Mouse (Mus musculus) intestine, postnatal 0 days (tissue): Measurements from ENCODE around the gene Mxd1. TPM values are rescaled to one million over a fixed set of nuclear protein-coding genes. Genes with fewer than 3 reads are reported as not detected.

ENCODE experiments used
- ATAC-seq: fragments of 200-750 bp; cut with Nextera tagmentation; 2 replicates; pipeline ENCODE4 v1.8.0; 2017; ENCODE audit warnings: mild to moderate bottlenecking, moderate TSS enrichment, moderate library complexity
- H3K27ac ChIP-seq: fragments of 300-500 bp; sonication (generic); 2 replicates; pipeline ENCODE4 v1.5.1; 2014; ENCODE audit warnings: mild to moderate bottlenecking, low read depth, low read length, moderate library complexity
- H3K27me3 ChIP-seq: fragments of 300-500 bp; sonication (generic); replicated peaks from 2 replicates; pipeline ENCODE4 v1.6.1; 2014; ENCODE audit warnings: low read length, mixed read lengths; ENCODE audit not compliant: control insufficient read depth, insufficient read depth
- H3K36me3 ChIP-seq: fragments of 300-500 bp; sonication (generic); 2 replicates; pipeline ENCODE4 v1.6.1; 2014; ENCODE audit warnings: mild to moderate bottlenecking, moderate library complexity; ENCODE audit not compliant: control insufficient read depth, insufficient read depth
- H3K4me1 ChIP-seq: fragments of 300-500 bp; sonication (generic); replicated peaks from 2 replicates; pipeline ENCODE4 v1.6.1; 2014; ENCODE audit warnings: antibody characterized with exemption, low read length, mixed read lengths; ENCODE audit not compliant: control insufficient read depth, insufficient read depth
- H3K4me2 ChIP-seq: fragments of 300-500 bp; sonication (generic); replicated peaks from 2 replicates; pipeline ENCODE4 v1.6.1; 2014; ENCODE audit warnings: low read depth, mild to moderate bottlenecking, moderate library complexity
- H3K4me3 ChIP-seq: fragments of 300-500 bp; sonication (generic); 2 replicates; pipeline ENCODE4 v1.5.1; 2014; ENCODE audit warnings: low read depth, low read length
- H3K9ac ChIP-seq: fragments of 300-500 bp; sonication (generic); 2 replicates; pipeline ENCODE4 v1.6.1; 2014; ENCODE audit warnings: mild to moderate bottlenecking, low read depth, low read length
- H3K9me3 ChIP-seq: fragments of 300-500 bp; sonication (generic); 2 replicates; pipeline ENCODE4 v1.6.1; 2016; ENCODE audit warnings: mixed run types; ENCODE audit not compliant: control insufficient read depth
- CTCF ChIP-seq: sonication (generic); IDR thresholded peaks from 2 replicates; pipeline ENCODE4 v1.5.1; 2016; ENCODE audit warnings: low read depth, mild to moderate bottlenecking, control low read depth, antibody characterized with exemption, moderate library complexity
- WGBS: fragments of 180-500 bp; shearing (Covaris S2); extraction: QIAGEN DNeasy Blood & Tissue Kit; methylation state at CpG from one replicate; pipeline ENCODE4 v1.1.7; 2014; 5-methylcytosine and 5-hydroxymethylcytosine counted together
- polyA plus RNA-seq: library from polyadenylated mRNA; unstranded; fragments of >200 nt; fragmentation: Nextera tagmentation; extraction: Ambion mirVana; gene quantifications from 2 replicates; pipeline ENCODE4 v1.2.1, GENCODE M21; 2015

Gene Mxd1
- polyA plus RNA-seq, 1 experiment from 2014 or later: 23.1 TPM

DNA sequence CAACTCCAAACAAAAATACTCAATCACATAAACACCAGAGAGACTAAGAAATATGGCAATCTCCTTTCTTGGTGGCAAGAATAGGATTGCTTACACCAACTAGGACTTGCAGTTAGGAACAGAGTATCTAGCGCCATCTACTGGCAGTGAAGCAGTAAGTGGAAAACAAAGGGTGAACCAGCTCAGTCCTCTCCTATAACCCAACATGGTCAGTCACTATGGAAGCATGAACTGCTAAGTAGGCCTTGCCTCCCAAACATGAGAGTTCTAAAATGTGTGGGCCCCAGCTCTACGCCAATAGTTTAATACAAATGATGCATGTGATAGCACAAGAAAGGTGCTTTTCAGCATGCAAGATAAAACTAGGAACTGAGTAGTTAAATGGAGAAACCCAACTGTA lies 1.9 kb upstream of the Mxd1 start:
- WGBS: 11% methylated on average over 2 of the region's 2 CpGs
- Histone ChIP-seq H3K9ac (no peak overlapping the region), H3K27ac (no peak overlapping the region), H3K4me1 (no peaks in the 10 kb centered on the region), H3K27me3 (no peaks in the 10 kb centered on the region), H3K4me3 (no peak overlapping the region), H3K36me3 (peaks cover 33% of the 10 kb centered on the region), H3K4me2 (no peak overlapping the region), H3K9me3 (no peaks in the 10 kb centered on the region)
- no peak for ATAC-seq
- TF ChIP-seq CTCF: peak; percentile 99

DNA sequence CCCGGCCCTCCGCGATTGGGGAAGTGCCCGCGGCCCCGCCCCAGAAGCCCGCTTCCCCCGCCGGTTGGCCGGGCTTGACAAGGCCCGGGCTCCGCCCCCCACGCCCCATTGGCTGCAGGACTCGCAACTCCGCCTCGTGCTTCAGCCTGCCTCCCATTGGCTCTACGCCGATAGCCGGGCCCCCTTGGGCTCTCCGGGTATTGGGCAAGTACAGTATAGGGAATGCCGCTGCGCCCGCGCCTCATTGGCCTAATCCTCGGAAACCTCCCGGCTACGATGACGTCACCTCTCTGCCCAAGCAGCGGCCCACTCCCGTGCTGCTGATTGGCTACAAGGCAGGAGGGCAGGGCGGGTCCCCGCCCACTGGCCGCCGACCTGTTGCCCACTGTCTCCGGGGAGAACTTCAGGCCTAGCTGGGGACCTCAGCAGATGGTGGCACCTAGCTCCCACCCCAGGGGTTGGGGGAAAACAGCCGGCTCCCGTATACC lies 323 bp upstream of the Mxd1 start:
- 2% methylated on average over 36 of the region's 37 CpGs for whole genome bisulfite sequencing
- peak; percentile 99 for ATAC-seq
- peaks cover 21% of the 10 kb centered on the region for H3K36me3 ChIP-seq

DNA sequence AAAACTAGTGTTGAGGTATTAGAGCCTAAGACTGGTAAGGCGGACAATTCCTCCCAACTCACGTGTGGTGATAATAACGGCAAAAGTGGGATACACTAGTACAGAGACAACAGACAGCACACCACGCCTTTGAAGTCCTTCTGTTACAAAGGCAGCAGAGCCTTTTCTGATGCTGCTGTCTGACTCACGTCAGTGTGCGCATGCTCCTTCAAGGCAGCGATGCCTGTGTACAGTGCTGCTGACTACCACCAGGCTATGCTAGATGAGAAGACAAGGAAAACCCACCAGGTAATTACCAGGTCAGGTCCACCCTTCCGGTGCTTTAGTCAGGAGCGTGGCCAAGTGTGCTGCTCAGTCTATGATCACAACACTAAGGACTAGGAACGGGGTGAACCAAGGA lies 1.9 kb downstream of the Mxd1 start:
- Histone ChIP-seq H3K4me2 (peak overlapping the region; percentile 82), H3K9ac (no peak overlapping the region), H3K4me3 (peak overlapping the region; percentile 96; the same call in 1 of the 2 replicates), H3K27ac (no peak overlapping the region), H3K4me1 (no peaks in the 10 kb centered on the region), H3K36me3 (peaks cover 37% of the 10 kb centered on the region), H3K9me3 (no peaks in the 10 kb centered on the region), H3K27me3 (no peaks in the 10 kb centered on the region)
- ATAC-seq: no peak
- no peak for TF ChIP-seq CTCF
- WGBS: 86% methylated on average over 10 of the region's 10 CpGs

More for the DNA sequence above, 323 bp upstream of the Mxd1 start:
- H3K4me2 ChIP-seq: peak overlapping the region; percentile 82
- no peaks in the 10 kb centered on the region for H3K27me3 ChIP-seq
- TF ChIP-seq CTCF: no peak
- H3K4me1 ChIP-seq: no peaks in the 10 kb centered on the region
- H3K27ac ChIP-seq: peak overlapping the region; percentile 47
- H3K4me3 ChIP-seq: peak overlapping the region; percentile 96
- H3K9me3 ChIP-seq: no peaks in the 10 kb centered on the region
- H3K9ac ChIP-seq: peak overlapping the region; percentile 87; the same call in 1 of the 2 replicates

DNA sequence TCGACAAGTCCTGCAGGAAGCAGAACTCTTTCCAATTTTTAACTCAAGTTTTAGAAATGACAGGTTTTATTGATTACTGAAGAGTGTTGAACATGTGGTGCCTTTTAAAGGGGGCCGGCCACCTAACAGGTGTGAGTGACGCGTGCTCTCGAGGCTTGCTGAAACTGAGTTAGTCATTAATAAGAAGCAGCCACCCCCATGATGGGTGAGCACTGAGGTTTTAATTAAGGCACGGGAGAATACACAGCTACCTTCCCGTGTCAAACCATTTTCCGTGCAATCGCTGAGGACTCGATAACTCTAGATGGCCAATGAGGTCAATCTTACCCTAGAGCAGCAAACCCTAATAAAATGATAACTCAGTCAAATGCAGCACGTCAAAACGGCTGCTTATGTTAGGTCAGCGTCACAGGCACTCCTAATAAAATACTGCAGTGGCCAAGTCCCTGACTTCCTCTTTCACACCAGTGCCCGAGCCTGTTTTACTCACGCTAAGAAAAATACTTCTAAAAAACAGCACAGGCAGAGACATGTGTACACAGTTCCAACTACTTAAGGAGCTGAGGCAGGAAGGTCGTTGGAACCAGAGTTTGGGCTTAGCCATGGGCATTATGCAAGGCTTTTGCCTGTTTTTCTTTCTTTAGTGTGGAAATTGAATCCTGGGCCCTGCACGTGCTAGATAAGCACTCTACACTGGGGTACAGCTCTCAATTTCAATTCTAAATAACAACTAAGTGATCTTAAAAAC lies 3.2 kb downstream of the Mxd1 start:
- Histone ChIP-seq H3K4me3 (no peak overlapping the region; the same call in 1 of the 2 replicates), H3K36me3 (peaks cover 43% of the 10 kb centered on the region), H3K27ac (peak overlapping the region; percentile 29; the same call in 1 of the 2 replicates), H3K4me1 (no peaks in the 10 kb centered on the region), H3K27me3 (no peaks in the 10 kb centered on the region), H3K4me2 (peak overlapping the region; percentile 82), H3K9me3 (no peaks in the 10 kb centered on the region), H3K9ac (no peak overlapping the region)
- WGBS: 49% methylated on average over 17 of the region's 17 CpGs
- TF ChIP-seq CTCF: no peak
- no peak for ATAC-seq

DNA sequence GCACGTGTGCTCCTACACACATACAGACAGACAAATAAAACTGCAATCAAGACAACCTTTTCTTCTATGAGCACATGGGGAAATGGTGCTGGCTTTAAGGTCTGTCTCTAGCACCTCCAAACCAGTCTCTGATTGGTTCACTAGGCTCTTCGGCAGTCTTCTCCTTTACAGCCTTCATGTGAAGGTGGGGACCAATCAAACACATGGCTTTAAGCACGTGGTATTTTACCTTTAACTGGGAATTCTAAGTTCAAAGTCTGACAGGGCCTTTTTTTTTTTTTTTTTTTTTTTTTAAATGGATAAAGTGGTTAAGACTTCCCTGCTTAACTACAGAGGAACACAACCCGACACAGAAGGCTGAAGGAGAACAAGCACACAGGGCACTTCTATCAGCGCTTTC lies 3.9 kb downstream of the Mxd1 start:
- Histone ChIP-seq H3K4me2 (peak overlapping the region; percentile 82; the same call in 1 of the 2 replicates), H3K36me3 (peaks cover 47% of the 10 kb centered on the region), H3K9ac (no peak overlapping the region), H3K4me1 (no peaks in the 10 kb centered on the region), H3K9me3 (no peaks in the 10 kb centered on the region), H3K4me3 (no peak overlapping the region; the same call in 1 of the 2 replicates), H3K27me3 (no peaks in the 10 kb centered on the region), H3K27ac (no peak overlapping the region)
- WGBS: 49% methylated on average over 5 of the region's 5 CpGs
- no peak for ATAC-seq
- no peak for TF ChIP-seq CTCF

DNA sequence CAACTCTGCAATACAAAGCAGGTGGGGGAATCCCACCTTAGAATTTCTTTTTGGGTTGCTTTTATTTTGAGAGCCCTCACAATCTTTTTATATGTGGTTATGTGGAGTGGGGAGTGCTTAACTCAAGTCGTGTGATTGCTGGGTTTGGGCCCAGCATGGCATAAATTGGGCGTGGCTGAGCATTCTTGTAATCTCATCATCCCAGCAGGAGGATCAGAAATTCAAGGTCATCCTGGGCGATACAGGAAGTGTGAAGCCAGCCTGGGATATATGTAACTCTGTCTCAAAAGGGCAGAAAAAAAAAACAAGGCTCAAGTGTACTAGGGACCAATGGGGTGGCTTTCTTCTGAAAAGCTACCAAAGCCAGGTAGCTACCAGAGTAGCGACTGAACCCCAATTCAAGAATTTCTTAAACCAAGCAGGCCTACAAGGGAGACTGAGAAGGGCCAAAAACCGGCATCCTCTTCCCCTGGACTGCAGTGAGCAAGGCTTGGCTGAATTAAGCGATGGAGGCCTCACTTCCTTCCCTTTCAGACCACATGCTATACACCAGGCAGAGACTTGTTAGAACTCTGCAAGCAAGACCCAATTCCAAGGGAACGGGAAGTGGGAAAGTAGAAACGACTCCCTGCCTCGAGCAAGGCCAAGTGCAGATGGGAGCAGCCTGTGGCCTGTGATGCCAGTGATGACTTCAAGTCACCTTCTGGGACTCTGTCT lies 8.6 kb downstream of the Mxd1 start:
- ATAC-seq: no peak
- H3K9me3 ChIP-seq: no peaks in the 10 kb centered on the region
- H3K36me3 ChIP-seq: peaks cover 68% of the 10 kb centered on the region
- no peak overlapping the region for H3K4me2 ChIP-seq
- H3K27me3 ChIP-seq: no peaks in the 10 kb centered on the region
- no peak overlapping the region for H3K9ac ChIP-seq
- WGBS: 70% methylated on average over 9 of the region's 9 CpGs
- no peak for TF ChIP-seq CTCF
- H3K27ac ChIP-seq: peak overlapping the region; percentile 35; the same call in 1 of the 2 replicates
- H3K4me1 ChIP-seq: 0 out of 2 replicates have a peak, but pooled peaks cover 2% of the 10 kb centered on the region
- H3K4me3 ChIP-seq: no peak overlapping the region
